Mouse (Mus musculus) gonadal fat pad, adult 2 months (tissue): Measurements from ENCODE around the gene Zdhhc13. TPM values are rescaled to one million over a fixed set of nuclear protein-coding genes. Genes with fewer than 3 reads are reported as not detected.

ENCODE experiments used
- DNase-seq: peaks from one replicate; pipeline ENCODE4 v3.0.0-alpha.2; 2012; ENCODE audit warnings: low read depth
- polyA plus RNA-seq: library from polyadenylated mRNA; depleted of rRNA; stranded (reverse); fragments of >200 nt; gene quantifications from 2 replicates; pipeline ENCODE4 v1.2.3, GENCODE M21; 2012; rRNA removed

The Zdhhc13 gene
- 10.4 and 10.9 TPM in 2 replicates for polyA plus RNA-seq

GRCm38 (mm10) chr7:48788851-48789572 lies at the start of gene Zdhhc13:
TSS of gene Zdhhc13 (plus strand) at chr7:48789003.
- peak; percentile 55 for DNase-seq

- peak; percentile 56 for DNase-seq
These were observed 39.3 kb upstream of the Zdhhc13 start for GRCm38 (mm10) chr7:48749298-48750163.

GRCm38 (mm10) chr7:48750164-48750809 lies 38.5 kb upstream of the Zdhhc13 start:
- DNase-seq: peak; percentile 78

GRCm38 (mm10) chr7:48751222-48751621 lies 37.6 kb upstream of the Zdhhc13 start:
- no peak for DNase-seq

DNA sequence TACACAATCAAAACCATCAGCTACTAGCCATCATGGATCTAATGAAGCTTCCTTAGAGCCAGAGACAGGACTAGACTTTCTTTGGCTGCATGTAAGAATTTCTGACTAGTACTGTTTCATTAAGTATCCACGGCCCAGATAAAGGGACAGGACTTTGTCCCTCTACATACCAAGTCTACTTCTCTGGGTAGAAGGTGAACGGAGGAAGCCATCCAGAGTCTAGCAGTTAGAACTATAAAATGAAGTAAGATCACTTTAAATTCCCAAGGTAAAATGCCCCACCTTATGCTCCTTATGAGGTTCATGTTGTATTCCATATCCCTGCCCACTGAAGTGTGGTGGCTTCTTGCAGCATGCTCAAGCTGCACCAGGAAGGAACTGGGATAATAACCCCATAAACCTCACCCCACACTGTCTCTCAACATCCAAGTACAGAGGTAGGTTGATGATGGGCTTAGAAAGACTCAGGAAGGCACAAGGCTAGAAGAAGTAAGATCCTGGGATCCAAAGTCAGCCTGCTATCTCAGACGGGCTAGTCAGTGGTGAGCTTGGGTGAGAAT lies 34.3 kb upstream of the Zdhhc13 start:
- no peak for DNase-seq

- peak; percentile 75 for DNase-seq
These were observed 33.0 kb upstream of the Zdhhc13 start for GRCm38 (mm10) chr7:48755825-48756224.

GRCm38 (mm10) chr7:48756306-48756931 lies 32.4 kb upstream of the Zdhhc13 start:
- DNase-seq: peak; percentile 60

- DNase-seq: no peak
These were observed 30.7 kb upstream of the Zdhhc13 start for GRCm38 (mm10) chr7:48758083-48758482.

GRCm38 (mm10) chr7:48760789-48761188 lies 28.0 kb upstream of the Zdhhc13 start:
- no peak for DNase-seq

DNA sequence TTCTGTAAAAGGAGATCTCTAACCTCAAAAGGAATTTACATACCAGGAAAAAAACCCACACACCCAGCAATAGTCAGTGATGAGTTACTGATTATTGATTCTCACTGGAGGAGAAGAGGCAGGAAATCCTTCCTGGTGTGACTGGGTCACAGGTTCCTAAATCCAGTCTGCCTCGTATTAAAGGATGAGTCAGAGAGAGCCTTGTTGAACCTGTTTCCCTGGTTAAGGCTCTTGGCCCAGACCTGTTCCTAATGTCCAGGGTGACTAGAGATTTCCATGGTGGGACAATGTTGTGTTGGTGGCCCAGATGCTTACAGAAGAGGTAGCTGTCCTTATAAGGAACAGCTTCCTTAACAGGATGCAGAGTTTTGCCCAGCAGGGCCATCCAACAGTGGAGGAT lies 26.5 kb upstream of the Zdhhc13 start:
- peak; percentile 70 for DNase-seq

DNA sequence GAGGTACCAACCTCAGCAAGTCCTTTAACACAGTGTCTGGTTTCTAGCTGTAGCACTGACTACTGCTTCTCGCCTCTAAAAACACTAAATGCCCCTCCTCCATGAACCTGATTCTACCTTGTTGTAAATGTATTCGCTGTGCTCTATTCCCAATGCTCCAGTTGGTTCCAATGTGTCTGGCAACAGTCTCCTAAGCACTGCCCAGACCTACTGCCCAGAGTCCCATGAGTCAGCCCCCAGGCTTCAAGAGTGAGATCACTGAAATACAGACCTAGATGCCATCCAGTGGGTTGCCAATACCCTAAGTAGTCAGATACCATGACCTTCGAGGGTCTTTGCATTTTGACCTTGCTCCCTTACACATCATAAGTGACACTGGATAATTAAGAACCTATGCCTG lies 26.1 kb upstream of the Zdhhc13 start:
- DNase-seq: no peak

DNA sequence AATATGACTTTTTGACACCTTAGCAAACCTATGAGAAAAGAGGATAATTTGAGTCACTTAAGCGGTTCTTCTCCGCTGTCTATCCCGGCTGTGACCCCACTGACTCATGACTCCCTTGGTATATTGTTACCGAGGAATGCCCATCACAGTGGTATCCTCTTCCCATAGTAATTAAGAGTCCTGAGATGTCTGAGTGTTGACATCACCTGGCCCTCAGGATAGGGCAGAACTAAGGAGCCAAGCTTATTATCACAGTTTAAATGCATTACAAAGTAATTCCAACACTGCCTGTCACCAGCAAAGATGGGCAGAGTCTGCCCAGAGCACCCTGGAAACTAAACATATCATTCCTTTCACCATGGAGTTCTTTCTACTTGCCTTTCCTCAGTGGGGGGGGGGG lies 22.8 kb upstream of the Zdhhc13 start:
- no peak for DNase-seq

DNA sequence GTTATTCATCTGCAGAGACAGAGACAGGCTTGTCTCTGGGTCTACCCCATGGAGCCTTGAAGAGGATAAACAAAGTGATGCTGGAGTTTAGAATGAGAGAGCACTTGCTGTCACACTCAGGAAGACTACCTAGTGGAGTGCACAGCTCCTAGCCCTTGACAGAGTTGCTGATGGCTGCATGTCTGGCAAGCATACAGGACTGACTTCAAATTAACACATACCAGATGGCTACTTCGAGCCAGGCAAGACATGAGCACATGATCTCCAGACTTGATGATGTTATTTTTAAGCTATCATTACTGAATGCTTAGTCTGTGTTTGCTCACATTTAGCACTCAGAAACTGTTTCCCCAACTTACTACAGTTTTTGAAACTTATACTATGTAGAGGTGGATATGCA lies 19.1 kb upstream of the Zdhhc13 start:
- no peak for DNase-seq

DNA sequence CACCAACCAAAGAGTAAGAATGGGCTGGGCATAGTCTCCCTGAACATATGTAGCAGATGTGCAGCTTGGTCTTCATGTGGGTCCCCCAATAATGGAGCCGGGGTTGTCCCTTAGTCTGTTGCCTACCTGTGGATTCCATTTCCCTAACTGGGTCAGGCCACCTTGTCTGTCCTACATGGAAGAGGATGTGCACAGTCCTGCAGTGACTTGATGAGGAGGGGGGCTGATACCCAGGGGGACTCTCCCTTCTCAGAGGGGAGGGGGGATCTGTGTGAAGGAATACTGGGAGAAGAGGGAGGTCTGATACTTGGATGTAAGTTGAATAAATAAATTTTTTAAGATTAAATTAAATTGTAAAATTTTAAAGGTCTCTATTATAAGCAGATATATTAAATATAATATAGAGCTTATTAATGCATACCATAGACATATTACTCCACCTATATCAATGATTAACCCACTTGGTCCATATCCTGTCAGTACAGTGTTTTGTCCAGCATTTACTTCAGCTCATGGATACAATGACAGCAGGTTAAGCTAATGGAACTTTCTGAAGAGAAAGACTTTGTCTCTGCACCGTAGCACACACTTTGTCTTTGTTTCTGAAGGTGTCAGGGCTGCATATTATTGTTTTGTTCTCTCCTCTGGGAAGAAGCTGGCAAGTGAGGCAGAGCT lies 16.6 kb upstream of the Zdhhc13 start:
- DNase-seq: no peak

GRCm38 (mm10) chr7:48773333-48773732 lies 15.5 kb upstream of the Zdhhc13 start:
- DNase-seq: no peak

GRCm38 (mm10) chr7:48774633-48775032 lies 14.2 kb upstream of the Zdhhc13 start:
- DNase-seq: no peak

- no peak for DNase-seq
These were observed 13.4 kb upstream of the Zdhhc13 start for GRCm38 (mm10) chr7:48775436-48775835.

- DNase-seq: no peak
These were observed 10.9 kb upstream of the Zdhhc13 start for GRCm38 (mm10) chr7:48777721-48778504.

GRCm38 (mm10) chr7:48779110-48779509 lies 9.7 kb upstream of the Zdhhc13 start:
- DNase-seq: no peak

DNA sequence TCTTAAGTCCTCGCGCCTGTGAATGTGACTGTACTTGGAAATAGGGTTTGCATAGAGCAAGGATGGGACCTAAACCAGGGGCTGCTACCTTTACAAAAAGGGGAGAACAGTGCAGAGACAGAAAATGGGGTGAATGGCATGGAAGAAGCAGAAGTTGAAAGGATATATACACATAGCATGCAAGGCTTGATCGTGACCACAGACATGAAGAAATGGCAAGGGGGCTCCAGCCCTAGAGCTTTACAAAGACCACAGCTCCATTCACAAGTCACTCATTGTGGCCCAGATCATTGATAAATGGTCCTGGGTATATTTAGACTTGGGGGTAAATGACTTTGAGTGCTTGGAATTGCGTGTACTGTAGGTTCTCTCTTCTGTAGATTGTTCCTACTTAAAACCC lies 6.4 kb upstream of the Zdhhc13 start:
- no peak for DNase-seq
